Mouse (Mus musculus): ENCODE data around the gene Arsb. TPM values are rescaled to one million over a fixed set of nuclear protein-coding genes. Genes with fewer than 3 reads are reported as not detected.
A peak's percentile ranks its signal among the peaks of the same experiment; 100 is the strongest.

Gene Arsb
- polyA plus RNA-seq, 1 experiment from 2014 or later, result 5.4 TPM

GRCm38 (mm10) chr13:93830294-93830645, 58.8 kb downstream of the Arsb start:
- Histone ChIP-seq H3K4me3 (no peak overlapping the region), H3K27me3 (replicated peaks; ENCODE audit: low read depth, poor library complexity, severe bottlenecking) (no peaks in the 10 kb centered on the region), H3K9me3 (peaks cover 4% of the 10 kb centered on the region; the same call in 1 of the 2 replicates), H3K4me1 (peaks cover 8% of the 10 kb centered on the region), H3K27ac (replicated peaks) (peak overlapping the region; percentile 54; the same call in 1 of the 2 replicates), H3K36me3 (replicated peaks) (no peaks in the 10 kb centered on the region)
- no peak for DNase-seq (ENCODE audit: low spot score)
- 85% methylated on average over 6 of the region's 6 CpGs for WGBS

DNA sequence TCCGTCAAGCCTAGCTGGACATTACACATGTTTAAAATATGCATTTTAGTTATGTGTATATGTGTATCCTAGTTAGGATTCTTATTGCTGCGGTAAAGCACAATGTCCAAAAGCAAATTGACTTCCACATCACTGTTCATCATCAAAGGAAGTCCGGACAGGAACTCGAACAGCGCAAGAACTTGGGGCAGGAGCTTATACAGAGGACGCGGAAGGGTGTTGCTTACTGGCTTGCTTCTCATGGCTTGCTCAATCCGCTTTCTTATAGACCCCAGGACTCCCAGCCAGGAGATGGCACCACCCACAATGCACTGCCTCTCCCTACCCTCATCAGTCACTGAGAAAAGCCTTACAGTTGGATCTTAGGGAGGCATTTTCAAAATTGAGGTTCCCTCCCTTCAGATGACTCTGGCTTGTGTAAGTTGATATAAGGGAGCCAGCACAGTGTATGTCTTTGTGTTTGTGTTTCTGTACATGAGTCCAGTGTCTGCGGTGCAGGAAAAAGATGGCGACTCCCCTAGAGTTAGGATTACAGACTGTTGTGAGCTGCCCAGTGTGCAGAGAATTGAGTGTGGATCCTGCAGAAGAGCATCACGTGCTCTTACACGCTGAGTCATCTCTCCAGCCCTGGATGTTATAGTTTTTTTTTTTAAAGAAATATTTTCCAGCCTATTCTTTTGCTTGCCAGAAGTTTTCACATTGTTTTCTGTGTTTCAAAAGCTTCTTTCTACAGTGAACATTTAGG, 66.2 kb downstream of the Arsb start:
- 85% methylated on average over 12 of the region's 12 CpGs for WGBS
- no peak overlapping the region for H3K4me3 ChIP-seq
- H3K27ac ChIP-seq (replicated peaks), result peak overlapping the region; percentile 85
- H3K9me3 ChIP-seq, result 0 out of 2 replicates have a peak, but pooled peaks cover 4% of the 10 kb centered on the region
- H3K4me1 ChIP-seq, result peaks cover 54% of the 10 kb centered on the region
- DNase-seq (ENCODE audit: low spot score), result no peak
- no peaks in the 10 kb centered on the region for H3K27me3 ChIP-seq (replicated peaks; ENCODE audit: low read depth, poor library complexity, severe bottlenecking)
- H3K36me3 ChIP-seq (replicated peaks), result no peaks in the 10 kb centered on the region

GRCm38 (mm10) chr13:93838431-93839136, 67.2 kb downstream of the Arsb start:
- Histone ChIP-seq H3K9me3 (no peaks in the 10 kb centered on the region), H3K27ac (replicated peaks) (peak overlapping the region; percentile 85), H3K36me3 (replicated peaks) (no peaks in the 10 kb centered on the region), H3K27me3 (replicated peaks; ENCODE audit: low read depth, poor library complexity, severe bottlenecking) (no peaks in the 10 kb centered on the region), H3K4me3 (peak overlapping the region; percentile 29; the same call in 1 of the 2 replicates), H3K4me1 (peaks cover 54% of the 10 kb centered on the region)
- no peak for DNase-seq (ENCODE audit: low spot score)
- WGBS, result 34% methylated on average over 8 of the region's 8 CpGs

GRCm38 (mm10) chr13:93839137-93839630, 67.8 kb downstream of the Arsb start:
- H3K4me1 ChIP-seq, result peaks cover 54% of the 10 kb centered on the region
- H3K27ac ChIP-seq (replicated peaks), result peak overlapping the region; percentile 85
- no peaks in the 10 kb centered on the region for H3K9me3 ChIP-seq
- 14% methylated on average over 10 of the region's 10 CpGs for WGBS
- H3K4me3 ChIP-seq, result peak overlapping the region; percentile 29; the same call in 1 of the 2 replicates
- peak; percentile 84 for DNase-seq (ENCODE audit: low spot score)
- H3K27me3 ChIP-seq (replicated peaks; ENCODE audit: low read depth, poor library complexity, severe bottlenecking), result no peaks in the 10 kb centered on the region
- H3K36me3 ChIP-seq (replicated peaks), result no peaks in the 10 kb centered on the region

GRCm38 (mm10) chr13:93839721-93840120, 68.3 kb downstream of the Arsb start:
- Histone ChIP-seq H3K4me3 (no peak overlapping the region), H3K27me3 (replicated peaks; ENCODE audit: low read depth, poor library complexity, severe bottlenecking) (no peaks in the 10 kb centered on the region), H3K4me1 (peaks cover 54% of the 10 kb centered on the region), H3K27ac (replicated peaks) (peak overlapping the region; percentile 85), H3K9me3 (no peaks in the 10 kb centered on the region), H3K36me3 (replicated peaks) (no peaks in the 10 kb centered on the region)
- DNase-seq (ENCODE audit: low spot score), result no peak
- WGBS, result 36% methylated on average over 2 of the region's 2 CpGs

GRCm38 (mm10) chr13:93840146-93840545, 68.7 kb downstream of the Arsb start:
- H3K4me1 ChIP-seq, result peaks cover 54% of the 10 kb centered on the region
- DNase-seq (ENCODE audit: low spot score), result no peak
- peak overlapping the region; percentile 85 for H3K27ac ChIP-seq (replicated peaks)
- H3K27me3 ChIP-seq (replicated peaks; ENCODE audit: low read depth, poor library complexity, severe bottlenecking), result no peaks in the 10 kb centered on the region
- no peaks in the 10 kb centered on the region for H3K36me3 ChIP-seq (replicated peaks)
- WGBS, result 61% methylated on average over 2 of the region's 2 CpGs
- no peaks in the 10 kb centered on the region for H3K9me3 ChIP-seq
- no peak overlapping the region for H3K4me3 ChIP-seq

GRCm38 (mm10) chr13:93846831-93847518, 75.5 kb downstream of the Arsb start:
- no peak for DNase-seq (ENCODE audit: low spot score)
- Histone ChIP-seq H3K36me3 (replicated peaks) (no peaks in the 10 kb centered on the region), H3K4me3 (no peak overlapping the region), H3K27me3 (replicated peaks; ENCODE audit: low read depth, poor library complexity, severe bottlenecking) (no peaks in the 10 kb centered on the region), H3K27ac (replicated peaks) (no peak overlapping the region), H3K4me1 (peaks cover 24% of the 10 kb centered on the region), H3K9me3 (no peaks in the 10 kb centered on the region)
- 83% methylated on average over 10 of the region's 10 CpGs for WGBS

DNA sequence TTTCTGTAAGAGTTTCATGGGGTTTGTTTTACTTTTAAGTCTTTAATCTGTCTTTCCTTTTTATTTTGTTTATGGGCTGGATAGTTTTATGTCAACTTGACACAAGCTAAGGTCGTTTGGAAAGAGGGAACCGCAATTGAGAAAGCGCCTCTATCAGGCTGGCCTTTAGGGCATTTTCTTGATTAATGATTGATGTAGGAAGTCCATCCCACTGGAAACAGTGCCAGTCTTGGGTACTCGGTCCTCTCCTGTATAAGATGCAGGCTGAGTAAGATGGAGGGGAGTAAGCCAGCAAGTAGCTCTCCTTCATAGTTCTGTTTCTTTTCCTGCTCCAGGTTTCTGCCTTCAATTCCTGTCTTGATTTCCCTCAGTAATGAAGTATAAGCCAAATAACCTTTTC, 76.2 kb downstream of the Arsb start:
- peaks cover 30% of the 10 kb centered on the region for H3K4me1 ChIP-seq
- 69% methylated on average over 4 of the region's 4 CpGs for WGBS
- DNase-seq (ENCODE audit: low spot score), result no peak
- H3K27ac ChIP-seq (replicated peaks), result no peak overlapping the region
- no peaks in the 10 kb centered on the region for H3K9me3 ChIP-seq
- H3K4me3 ChIP-seq, result no peak overlapping the region
- H3K36me3 ChIP-seq (replicated peaks), result no peaks in the 10 kb centered on the region
- H3K27me3 ChIP-seq (replicated peaks; ENCODE audit: low read depth, poor library complexity, severe bottlenecking), result no peaks in the 10 kb centered on the region

DNA sequence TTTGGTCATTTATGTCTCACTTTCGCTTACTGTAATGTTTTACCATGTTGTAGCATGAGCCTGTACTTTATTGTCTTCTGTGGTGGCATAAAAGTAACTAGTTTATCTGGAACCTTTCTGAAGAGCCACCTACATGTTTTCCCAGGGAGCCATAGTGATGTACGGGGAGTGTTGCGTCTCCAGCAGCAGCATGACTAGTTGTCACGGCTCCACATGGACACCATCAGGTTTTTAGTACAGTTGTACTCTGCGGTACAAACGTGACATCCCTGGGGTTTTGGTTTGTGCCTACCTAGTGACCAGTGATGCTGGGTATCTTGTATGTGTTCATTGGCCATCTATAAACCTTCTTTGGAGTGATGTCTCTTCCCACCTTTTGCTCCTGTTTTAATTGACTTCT, 77.2 kb downstream of the Arsb start:
- no peak for DNase-seq (ENCODE audit: low spot score)
- Histone ChIP-seq H3K36me3 (replicated peaks) (no peaks in the 10 kb centered on the region), H3K27ac (replicated peaks) (no peak overlapping the region), H3K27me3 (replicated peaks; ENCODE audit: low read depth, poor library complexity, severe bottlenecking) (no peaks in the 10 kb centered on the region), H3K9me3 (no peaks in the 10 kb centered on the region), H3K4me1 (peaks cover 35% of the 10 kb centered on the region), H3K4me3 (no peak overlapping the region)
- 89% methylated on average over 6 of the region's 6 CpGs for WGBS

GRCm38 (mm10) chr13:93849751-93850355, 78.4 kb downstream of the Arsb start:
- Histone ChIP-seq H3K27ac (replicated peaks) (0 out of 2 replicates have a peak overlapping the region, but pooled peaks have one; percentile 0), H3K27me3 (replicated peaks; ENCODE audit: low read depth, poor library complexity, severe bottlenecking) (no peaks in the 10 kb centered on the region)
- 77% methylated on average over 5 of the region's 5 CpGs for WGBS

DNA sequence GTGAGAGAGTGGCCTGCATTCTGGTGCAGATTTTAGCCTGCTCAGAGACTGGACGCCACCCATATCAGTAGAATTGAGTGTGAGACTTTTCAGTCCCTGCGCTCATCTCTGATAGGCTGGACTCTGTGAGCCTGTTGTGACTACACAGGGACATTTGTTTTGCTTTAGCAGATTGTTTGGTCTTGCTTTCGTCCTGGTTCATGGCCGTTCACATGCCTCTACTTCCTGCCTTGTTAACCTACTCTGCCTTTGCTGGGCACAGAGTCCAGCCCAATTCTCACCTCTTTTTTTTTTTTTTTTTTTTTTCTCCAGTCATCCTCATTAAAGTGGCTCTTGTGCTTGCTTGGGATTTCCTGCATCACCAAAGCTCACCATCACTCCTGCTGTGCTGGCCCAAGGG, 79.2 kb downstream of the Arsb start:
- Histone ChIP-seq H3K4me3 (no peak overlapping the region), H3K9me3 (no peaks in the 10 kb centered on the region), H3K36me3 (replicated peaks) (no peaks in the 10 kb centered on the region), H3K4me1 (peaks cover 42% of the 10 kb centered on the region), H3K27ac (replicated peaks) (0 out of 2 replicates have a peak overlapping the region, but pooled peaks have one; percentile 41), H3K27me3 (replicated peaks; ENCODE audit: low read depth, poor library complexity, severe bottlenecking) (no peaks in the 10 kb centered on the region)
- 44% methylated on average over 4 of the region's 4 CpGs for WGBS
- DNase-seq (ENCODE audit: low spot score), result no peak

More at GRCm38 (mm10) chr13:93849751-93850355, 78.4 kb downstream of the Arsb start:
- DNase-seq (ENCODE audit: low spot score), result no peak
- H3K4me1 ChIP-seq, result peaks cover 42% of the 10 kb centered on the region
- H3K9me3 ChIP-seq, result no peaks in the 10 kb centered on the region
- H3K36me3 ChIP-seq (replicated peaks), result no peaks in the 10 kb centered on the region
- H3K4me3 ChIP-seq, result no peak overlapping the region

Measured in embryonic facial prominence, embryonic 10.5 days (tissue).